8 mouse cellular contexts compared by ENCODE assay signal in the genomic region with DNA sequence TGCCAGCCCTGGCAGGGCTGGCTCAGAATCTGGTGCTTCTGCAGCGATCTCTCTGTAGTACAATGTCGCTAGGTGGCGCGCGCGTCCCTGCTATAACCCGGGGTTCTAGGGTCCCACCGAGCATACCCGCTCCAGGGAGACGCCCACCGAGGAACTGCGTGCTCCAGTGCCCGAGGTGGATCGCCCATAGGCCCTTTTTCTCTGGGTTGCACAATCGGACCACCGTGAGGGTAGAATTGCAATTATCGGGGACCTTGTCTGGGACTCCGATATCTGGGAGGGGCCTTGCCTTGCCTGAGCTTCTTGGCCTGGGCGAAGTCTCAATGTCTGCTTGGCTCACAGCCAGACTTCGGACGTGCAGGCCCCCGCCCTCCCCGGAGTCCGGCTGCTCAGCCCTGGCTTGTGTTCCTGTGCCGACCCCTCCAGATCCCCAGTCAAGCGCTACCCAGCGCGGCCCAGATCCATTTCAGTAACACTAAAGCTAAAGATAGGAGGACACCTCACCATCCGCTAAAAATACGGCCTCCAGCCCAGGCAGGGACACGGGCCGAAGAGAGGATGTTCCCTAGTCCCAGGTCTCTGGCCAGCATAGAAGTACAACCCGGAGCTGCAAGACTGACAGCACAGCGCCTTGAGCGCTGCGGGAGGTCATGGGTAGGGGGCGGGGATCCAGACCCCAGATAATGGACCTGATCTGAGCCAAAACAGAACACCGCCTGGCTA. TPM values are rescaled to one million over a fixed set of nuclear protein-coding genes. Genes with fewer than 3 reads are reported as not detected.
DNase-seq lines count a peak whose midpoint lies in the region; ATAC-seq and TF ChIP-seq lines count a peak whose summit lies in the region.

No protein-coding gene starts in this region.

- H3K9ac ChIP-seq in ES-Bruce4 (ENCODE audit: low read depth, poor library complexity, severe bottlenecking), result 0 out of 2 replicates have a peak overlapping the region, but pooled peaks have one; percentile 5
- H3K9ac ChIP-seq in forebrain, embryonic 12.5 days, result peak overlapping the region; percentile 60
- H3K9ac ChIP-seq in heart, postnatal 0 days (replicated peaks; ENCODE audit: low read depth, low read length), result peak overlapping the region; percentile 55
- H3K9ac ChIP-seq in liver, embryonic 16.5 days (ENCODE audit: low read depth, low read length), result peak overlapping the region; percentile 68
- peak overlapping the region; percentile 52 for H3K9ac ChIP-seq in neural tube, embryonic 12.5 days

- TF ChIP-seq POLR2A in ES-Bruce4 (IDR thresholded peaks at IDR 0.05; ENCODE audit: insufficient read depth, low read length), result no peak

- no peaks in the 10 kb centered on the region for H3K9me3 ChIP-seq in ES-Bruce4 (replicated peaks; ENCODE audit: control insufficient read depth, insufficient read depth, low read length, poor library complexity, severe bottlenecking)
- no peaks in the 10 kb centered on the region for H3K9me3 ChIP-seq in forebrain, embryonic 12.5 days
- H3K9me3 ChIP-seq in heart, postnatal 0 days (replicated peaks; ENCODE audit: control insufficient read depth, low read length), result no peaks in the 10 kb centered on the region
- no peaks in the 10 kb centered on the region for H3K9me3 ChIP-seq in liver, embryonic 16.5 days (replicated peaks; ENCODE audit: control insufficient read depth, low read length)
- no peaks in the 10 kb centered on the region for H3K9me3 ChIP-seq in neural tube, embryonic 12.5 days

- peak; percentile 87 for ATAC-seq in forebrain, embryonic 12.5 days (ENCODE audit: low FRiP score)
- peak; percentile 80 for ATAC-seq in heart, postnatal 0 days (ENCODE audit: insufficient read depth, low read depth)
- ATAC-seq in liver, embryonic 16.5 days (ENCODE audit: low read depth), result peak; percentile 25
- ATAC-seq in neural tube, embryonic 12.5 days (ENCODE audit: low FRiP score, low read depth), result peak; percentile 86

- peak; percentile 82 for TF ChIP-seq CTCF in ES-Bruce4 (IDR thresholded peaks at IDR 0.05; ENCODE audit: low read depth, low read length)
- TF ChIP-seq CTCF in heart, postnatal 0 days (IDR thresholded peaks at IDR 0.05; ENCODE audit: low read depth), result peak; percentile 83

- no peak for TF ChIP-seq EP300 in ES-Bruce4 (IDR thresholded peaks at IDR 0.05; ENCODE audit: insufficient read depth, low read depth, low read length)
- TF ChIP-seq EP300 in heart, postnatal 0 days (IDR thresholded peaks at IDR 0.05; ENCODE audit: low read depth), result 0 out of 2 replicates have a peak, but pooled peaks have one; percentile 25

- H3K4me1 ChIP-seq in ES-Bruce4 (ENCODE audit: control insufficient read depth, insufficient read depth, low read length), result peaks cover 2% of the 10 kb centered on the region
- H3K4me1 ChIP-seq in forebrain, embryonic 12.5 days, result peaks cover 19% of the 10 kb centered on the region
- H3K4me1 ChIP-seq in heart, postnatal 0 days (ENCODE audit: control insufficient read depth, insufficient read depth), result peaks cover 10% of the 10 kb centered on the region; the same call in 1 of the 2 replicates
- H3K4me1 ChIP-seq in liver, embryonic 16.5 days (ENCODE audit: control insufficient read depth, low read depth, low read length), result peaks cover 46% of the 10 kb centered on the region
- peaks cover 20% of the 10 kb centered on the region for H3K4me1 ChIP-seq in neural tube, embryonic 12.5 days

- H3K27me3 ChIP-seq in ES-Bruce4 (ENCODE audit: control insufficient read depth, insufficient read depth, low read length, poor library complexity, severe bottlenecking), result no peaks in the 10 kb centered on the region
- H3K27me3 ChIP-seq in forebrain, embryonic 12.5 days, result peaks cover 16% of the 10 kb centered on the region
- no peaks in the 10 kb centered on the region for H3K27me3 ChIP-seq in heart, postnatal 0 days (ENCODE audit: control insufficient read depth, insufficient read depth, low read length)
- peaks cover 13% of the 10 kb centered on the region for H3K27me3 ChIP-seq in liver, embryonic 16.5 days (ENCODE audit: control insufficient read depth, insufficient read depth, low read depth, low read length)
- H3K27me3 ChIP-seq in neural tube, embryonic 12.5 days (replicated peaks), result peaks cover 8% of the 10 kb centered on the region; the same call in 1 of the 2 replicates

- WGBS in forebrain, embryonic 12.5 days, result under 1% methylated on average over 38 of the region's 38 CpGs
- WGBS in heart, postnatal 0 days, result under 1% methylated on average over 38 of the region's 38 CpGs
- WGBS in liver, embryonic 16.5 days (ENCODE audit: insufficient replicate concordance), result under 1% methylated on average over 38 of the region's 38 CpGs
- WGBS in neural tube, embryonic 12.5 days, result under 1% methylated on average over 38 of the region's 38 CpGs

- peak overlapping the region; percentile 69 for H3K4me3 ChIP-seq in ES-Bruce4 (ENCODE audit: low read depth, low read length)
- peak overlapping the region; percentile 53 for H3K4me3 ChIP-seq in forebrain, embryonic 12.5 days (replicated peaks)
- peak overlapping the region; percentile 60 for H3K4me3 ChIP-seq in heart, postnatal 0 days (ENCODE audit: low read depth, low read length)
- peak overlapping the region; percentile 72 for H3K4me3 ChIP-seq in liver, embryonic 16.5 days (ENCODE audit: low read depth, low read length)
- peak overlapping the region; percentile 54 for H3K4me3 ChIP-seq in neural tube, embryonic 12.5 days

- peak; percentile 83 for DNase-seq in c-Kit-positive CD71-positive TER-119-positive erythroid progenitor cells, embryonic 14.5 days (ENCODE audit: low spot score)
- peak; percentile 92 for DNase-seq in heart, postnatal 0 days (ENCODE audit: low spot score)
- DNase-seq in kidney, postnatal 36 days, result peak; percentile 94 to 98
- peak; percentile 55 for DNase-seq in telencephalon, adult 2 months (ENCODE audit: low read depth, low spot score)

- H3K27ac ChIP-seq in ES-Bruce4 (ENCODE audit: insufficient read depth, low read length), result no peak overlapping the region
- H3K27ac ChIP-seq in forebrain, embryonic 12.5 days, result peak overlapping the region; percentile 66
- H3K27ac ChIP-seq in heart, postnatal 0 days (ENCODE audit: low read depth), result peak overlapping the region; percentile 89
- H3K27ac ChIP-seq in liver, embryonic 16.5 days (ENCODE audit: low read length), result peak overlapping the region; percentile 77
- peak overlapping the region; percentile 43 for H3K27ac ChIP-seq in neural tube, embryonic 12.5 days

- peak overlapping the region; percentile 98 for H3K4me2 ChIP-seq in forebrain, embryonic 12.5 days
- peak overlapping the region; percentile 87 for H3K4me2 ChIP-seq in heart, postnatal 0 days (ENCODE audit: low read depth, low read length)
- H3K4me2 ChIP-seq in liver, embryonic 16.5 days (ENCODE audit: low read depth, low read length), result peak overlapping the region; percentile 100
- H3K4me2 ChIP-seq in neural tube, embryonic 12.5 days (replicated peaks), result peak overlapping the region; percentile 96

- no peaks in the 10 kb centered on the region for H3K36me3 ChIP-seq in ES-Bruce4 (ENCODE audit: control insufficient read depth, insufficient read depth, low read length, poor library complexity, severe bottlenecking)
- no peaks in the 10 kb centered on the region for H3K36me3 ChIP-seq in forebrain, embryonic 12.5 days (replicated peaks)
- peaks cover under 1% of the 10 kb centered on the region; the same call in 1 of the 2 replicates for H3K36me3 ChIP-seq in heart, postnatal 0 days (replicated peaks; ENCODE audit: control insufficient read depth, insufficient read depth, low read length)
- H3K36me3 ChIP-seq in liver, embryonic 16.5 days (ENCODE audit: control insufficient read depth, insufficient read depth), result no peaks in the 10 kb centered on the region
- no peaks in the 10 kb centered on the region for H3K36me3 ChIP-seq in neural tube, embryonic 12.5 days

RNA-seq across cellular contexts. Expression of gene Cdc42ep2, which starts 0.5 kb away (rescaled TPM):
- polyA plus RNA-seq in ES-Bruce4 (2011; ENCODE audit: insufficient read depth, insufficient read length, low read depth, missing spikeins), result 0.93 and 1.5 TPM in 2 replicates
- polyA plus RNA-seq in forebrain, embryonic 12.5 days (2016; fragmentation: Nextera tagmentation; extraction: Ambion mirVana), result 2.2 TPM in 2 replicates
- 15.7 and 17.4 TPM in 2 replicates for total RNA-seq in heart, postnatal 0 days (2014; rRNA removed; ENCODE audit: low replicate concordance)
- 8.8 and 9.5 TPM in 2 replicates for polyA plus RNA-seq in heart, postnatal 0 days (2015; fragmentation: Nextera tagmentation; extraction: Ambion mirVana)
- polyA plus RNA-seq in liver, embryonic 16.5 days (2015; fragmentation: Nextera tagmentation; extraction: Ambion mirVana), result 2.9 and 3.6 TPM in 2 replicates
- polyA plus RNA-seq in neural tube, embryonic 12.5 days (2016; fragmentation: Nextera tagmentation; extraction: Ambion mirVana), result 4.7 and 5.7 TPM in 2 replicates

RNA-seq across cellular contexts. Expression of gene Dpf2, which starts 11.3 kb away (rescaled TPM):
- polyA plus RNA-seq in ES-Bruce4 (2011; ENCODE audit: insufficient read depth, insufficient read length, low read depth, missing spikeins), result 129 and 137 TPM in 2 replicates
- 184 and 203 TPM in 2 replicates for polyA plus RNA-seq in forebrain, embryonic 12.5 days (2016; fragmentation: Nextera tagmentation; extraction: Ambion mirVana)
- total RNA-seq in heart, postnatal 0 days (2014; rRNA removed; ENCODE audit: low replicate concordance), result 57.8 and 91.8 TPM in 2 replicates
- polyA plus RNA-seq in heart, postnatal 0 days (2015; fragmentation: Nextera tagmentation; extraction: Ambion mirVana), result 60.5 and 61.4 TPM in 2 replicates
- 48.4 and 52.8 TPM in 2 replicates for polyA plus RNA-seq in liver, embryonic 16.5 days (2015; fragmentation: Nextera tagmentation; extraction: Ambion mirVana)
- 156 and 174 TPM in 2 replicates for polyA plus RNA-seq in neural tube, embryonic 12.5 days (2016; fragmentation: Nextera tagmentation; extraction: Ambion mirVana)

RNA-seq across cellular contexts. Expression of gene Tigd3, which starts 30.2 kb away (rescaled TPM):
- 1.9 and 3.6 TPM in 2 replicates for polyA plus RNA-seq in ES-Bruce4 (2011; ENCODE audit: insufficient read depth, insufficient read length, low read depth, missing spikeins)
- 11.1 and 12.8 TPM in 2 replicates for polyA plus RNA-seq in forebrain, embryonic 12.5 days (2016; fragmentation: Nextera tagmentation; extraction: Ambion mirVana)
- 0.81 and 3.3 TPM in 2 replicates for total RNA-seq in heart, postnatal 0 days (2014; rRNA removed; ENCODE audit: low replicate concordance)
- 0.85 and 0.91 TPM in 2 replicates for polyA plus RNA-seq in heart, postnatal 0 days (2015; fragmentation: Nextera tagmentation; extraction: Ambion mirVana)
- 2.3 and 2.6 TPM in 2 replicates for polyA plus RNA-seq in liver, embryonic 16.5 days (2015; fragmentation: Nextera tagmentation; extraction: Ambion mirVana)
- polyA plus RNA-seq in neural tube, embryonic 12.5 days (2016; fragmentation: Nextera tagmentation; extraction: Ambion mirVana), result 10.5 and 11.8 TPM in 2 replicates

RNA-seq across cellular contexts. Expression of gene Pola2, which starts 39.9 kb away (rescaled TPM):
- 95.9 and 97.3 TPM in 2 replicates for polyA plus RNA-seq in ES-Bruce4 (2011; ENCODE audit: insufficient read depth, insufficient read length, low read depth, missing spikeins)
- 76.8 and 80.4 TPM in 2 replicates for polyA plus RNA-seq in forebrain, embryonic 12.5 days (2016; fragmentation: Nextera tagmentation; extraction: Ambion mirVana)
- total RNA-seq in heart, postnatal 0 days (2014; rRNA removed; ENCODE audit: low replicate concordance), result 44.7 and 64.3 TPM in 2 replicates
- 32.7 and 34.1 TPM in 2 replicates for polyA plus RNA-seq in heart, postnatal 0 days (2015; fragmentation: Nextera tagmentation; extraction: Ambion mirVana)
- 47.2 and 48.6 TPM in 2 replicates for polyA plus RNA-seq in liver, embryonic 16.5 days (2015; fragmentation: Nextera tagmentation; extraction: Ambion mirVana)
- 44.4 and 46.6 TPM in 2 replicates for polyA plus RNA-seq in neural tube, embryonic 12.5 days (2016; fragmentation: Nextera tagmentation; extraction: Ambion mirVana)

RNA-seq across cellular contexts. Expression of gene Slc25a45, which starts 46.5 kb away (rescaled TPM):
- 0.46 and 0.48 TPM in 2 replicates for polyA plus RNA-seq in ES-Bruce4 (2011; ENCODE audit: insufficient read depth, insufficient read length, low read depth, missing spikeins)
- 1.3 and 1.8 TPM in 2 replicates for polyA plus RNA-seq in forebrain, embryonic 12.5 days (2016; fragmentation: Nextera tagmentation; extraction: Ambion mirVana)
- 3.1 and 4.8 TPM in 2 replicates for total RNA-seq in heart, postnatal 0 days (2014; rRNA removed; ENCODE audit: low replicate concordance)
- polyA plus RNA-seq in heart, postnatal 0 days (2015; fragmentation: Nextera tagmentation; extraction: Ambion mirVana), result 2.8 and 2.9 TPM in 2 replicates
- polyA plus RNA-seq in liver, embryonic 16.5 days (2015; fragmentation: Nextera tagmentation; extraction: Ambion mirVana), result 6.3 and 6.9 TPM in 2 replicates
- polyA plus RNA-seq in neural tube, embryonic 12.5 days (2016; fragmentation: Nextera tagmentation; extraction: Ambion mirVana), result 1.7 and 2.5 TPM in 2 replicates

Comparison
In these comparisons a context has a peak if more than half of its experiments do, and no peak if none do; other contexts are left out.
1. H3K9ac ChIP-seq: peak in every context shown above with its lines; median percentile 68 in liver, embryonic 16.5 days; 60 in forebrain, embryonic 12.5 days; 55 in heart, postnatal 0 days; 52 in neural tube, embryonic 12.5 days; 5 in ES-Bruce4.
2. ATAC-seq: peak in every context shown above with its lines; median percentile 87 in forebrain, embryonic 12.5 days; 86 in neural tube, embryonic 12.5 days; 80 in heart, postnatal 0 days; 25 in liver, embryonic 16.5 days.